Mouse (Mus musculus): ENCODE measurements around the gene Adam19.

GRCm38 (mm10) chr11:46083405-46083804, 27.6 kb downstream of the Adam19 start:
- TF ChIP-seq CTCF (IDR thresholded peaks at IDR 0.05; ENCODE audit: extremely low read depth, insufficient read depth, insufficient read length, insufficient replicate concordance) (no peak), POLR2A (IDR thresholded peaks at IDR 0.05; ENCODE audit: low read depth, low read length) (no peak)
